Mouse (Mus musculus): ENCODE measurements around the gene Ppm1f. TPM values are rescaled to one million over a fixed set of nuclear protein-coding genes. Genes with fewer than 3 reads are reported as not detected.
"Not testable (repeated sequence)": the region's sequence is repeated elsewhere in the genome, so short reads cannot be mapped to it uniquely, and the experiment has no call there.

Ppm1f gene
- polyA plus RNA-seq, 1 experiment, result 30.2 TPM

- H3K4me3 ChIP-seq (ENCODE audit: control insufficient read depth, low read depth, low read length), result no peak overlapping the region
- H3K27me3 ChIP-seq (ENCODE audit: control insufficient read depth, insufficient read depth, low read length), result no peaks in the 10 kb centered on the region
- H3K36me3 ChIP-seq (ENCODE audit: control insufficient read depth, insufficient read depth, low read length), result no peaks in the 10 kb centered on the region
- TF ChIP-seq CTCF (IDR thresholded peaks at IDR 0.05; ENCODE audit: control insufficient read depth, insufficient read depth, insufficient replicate concordance, low read depth, low read length) (peak; percentile 79; the same call in 1 of the 2 replicates), POLR2A (IDR thresholded peaks at IDR 0.05; ENCODE audit: control insufficient read depth, low read depth, low read length) (no peak)
- H3K4me1 ChIP-seq (ENCODE audit: control insufficient read depth, insufficient read depth, low read length), result no peaks in the 10 kb centered on the region
- H3K27ac ChIP-seq (ENCODE audit: control insufficient read depth, insufficient read depth, low read depth, low read length), result no peak overlapping the region
These were observed 15.7 kb downstream of the Ppm1f start for GRCm38 (mm10) chr16:16911641-16912597.

GRCm38 (mm10) chr16:16913440-16913839 lies 17.2 kb downstream of the Ppm1f start:
- TF ChIP-seq POLR2A (IDR thresholded peaks at IDR 0.05; ENCODE audit: control insufficient read depth, low read depth, low read length), result no peak
- TF ChIP-seq CTCF (IDR thresholded peaks at IDR 0.05; ENCODE audit: control insufficient read depth, insufficient read depth, insufficient replicate concordance, low read depth, low read length), result no peak
- no peaks in the 10 kb centered on the region for H3K27me3 ChIP-seq (ENCODE audit: control insufficient read depth, insufficient read depth, low read length)
- H3K4me3 ChIP-seq (ENCODE audit: control insufficient read depth, low read depth, low read length), result no peak overlapping the region
- no peaks in the 10 kb centered on the region for H3K4me1 ChIP-seq (ENCODE audit: control insufficient read depth, insufficient read depth, low read length)
- no peaks in the 10 kb centered on the region for H3K36me3 ChIP-seq (ENCODE audit: control insufficient read depth, insufficient read depth, low read length)
- no peak overlapping the region for H3K27ac ChIP-seq (ENCODE audit: control insufficient read depth, insufficient read depth, low read depth, low read length)

DNA sequence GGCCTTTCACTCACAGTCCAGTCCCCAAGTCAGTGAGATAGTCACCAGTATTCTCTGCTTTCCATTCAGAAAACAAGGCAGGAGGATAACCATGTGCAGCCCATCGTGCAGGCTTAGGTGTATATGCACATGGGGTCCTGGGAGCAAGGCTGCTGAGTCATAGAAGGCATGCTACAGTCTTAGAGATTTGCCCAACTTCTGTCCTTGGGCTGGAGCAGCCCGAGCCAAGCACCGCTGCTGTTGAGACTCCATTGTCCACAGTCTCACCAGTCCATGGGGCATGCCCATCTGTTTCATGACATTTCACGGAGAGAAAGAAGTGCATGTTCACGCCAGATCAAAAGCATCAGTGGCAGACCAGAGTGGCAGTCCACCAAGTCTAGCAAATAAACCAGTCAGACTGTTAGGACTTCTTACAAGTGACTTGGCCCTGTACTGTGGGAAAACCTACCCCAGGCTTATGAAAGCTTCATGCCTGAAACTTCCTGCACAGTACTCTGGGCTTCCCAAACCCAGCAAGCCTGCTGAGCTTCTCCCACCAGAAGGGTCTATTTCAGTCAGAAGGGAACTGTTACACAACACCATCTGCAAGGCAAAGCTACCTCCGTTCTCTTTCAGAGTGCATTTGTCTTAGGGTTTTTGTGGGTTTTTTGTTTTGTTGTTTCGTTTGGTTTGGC lies 22.3 kb downstream of the Ppm1f start:
- H3K36me3 ChIP-seq (ENCODE audit: control insufficient read depth, insufficient read depth, low read length), result no peaks in the 10 kb centered on the region
- TF ChIP-seq POLR2A (IDR thresholded peaks at IDR 0.05; ENCODE audit: control insufficient read depth, low read depth, low read length) (no peak), CTCF (IDR thresholded peaks at IDR 0.05; ENCODE audit: control insufficient read depth, insufficient read depth, insufficient replicate concordance, low read depth, low read length) (no peak)
- H3K4me3 ChIP-seq (ENCODE audit: control insufficient read depth, low read depth, low read length), result no peak overlapping the region
- H3K27ac ChIP-seq (ENCODE audit: control insufficient read depth, insufficient read depth, low read depth, low read length), result no peak overlapping the region
- no peaks in the 10 kb centered on the region; the same call in 1 of the 2 replicates for H3K4me1 ChIP-seq (ENCODE audit: control insufficient read depth, insufficient read depth, low read length)
- no peaks in the 10 kb centered on the region for H3K27me3 ChIP-seq (ENCODE audit: control insufficient read depth, insufficient read depth, low read length)

GRCm38 (mm10) chr16:16921021-16921435 lies 24.8 kb downstream of the Ppm1f start:
- no peak overlapping the region for H3K27ac ChIP-seq (ENCODE audit: control insufficient read depth, insufficient read depth, low read depth, low read length)
- no peaks in the 10 kb centered on the region for H3K27me3 ChIP-seq (ENCODE audit: control insufficient read depth, insufficient read depth, low read length)
- no peaks in the 10 kb centered on the region for H3K36me3 ChIP-seq (ENCODE audit: control insufficient read depth, insufficient read depth, low read length)
- H3K4me3 ChIP-seq (ENCODE audit: control insufficient read depth, low read depth, low read length), result no peak overlapping the region
- TF ChIP-seq CTCF (IDR thresholded peaks at IDR 0.05; ENCODE audit: control insufficient read depth, insufficient read depth, insufficient replicate concordance, low read depth, low read length) (peak; percentile 41; the same call in 1 of the 2 replicates), POLR2A (IDR thresholded peaks at IDR 0.05; ENCODE audit: control insufficient read depth, low read depth, low read length) (no peak)
- no peaks in the 10 kb centered on the region; the same call in 1 of the 2 replicates for H3K4me1 ChIP-seq (ENCODE audit: control insufficient read depth, insufficient read depth, low read length)

DNA sequence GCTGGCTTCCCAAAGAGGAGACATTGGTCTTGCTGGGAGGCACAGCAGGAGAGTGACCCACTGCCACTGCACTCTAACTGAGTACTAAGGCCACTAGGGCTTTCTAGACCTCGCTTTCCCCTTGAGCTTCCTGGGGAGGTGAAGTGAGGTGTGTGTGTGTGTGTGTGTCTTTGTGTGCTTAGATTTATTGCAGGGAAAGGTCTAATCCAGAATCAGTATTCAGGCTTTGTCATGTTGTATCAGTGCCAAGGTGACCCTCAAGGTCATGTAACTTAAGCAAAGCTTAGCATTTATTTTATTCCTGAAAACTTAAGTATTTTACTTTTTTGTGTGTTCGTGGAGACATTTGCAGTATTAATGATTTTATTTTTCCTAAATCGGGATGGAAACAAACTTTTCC lies 28.2 kb downstream of the Ppm1f start:
- H3K4me3 ChIP-seq (ENCODE audit: control insufficient read depth, low read depth, low read length), result no peak overlapping the region
- TF ChIP-seq CTCF (IDR thresholded peaks at IDR 0.05; ENCODE audit: control insufficient read depth, insufficient read depth, insufficient replicate concordance, low read depth, low read length), result no peak
- no peak for TF ChIP-seq POLR2A (IDR thresholded peaks at IDR 0.05; ENCODE audit: control insufficient read depth, low read depth, low read length)
- H3K27me3 ChIP-seq (ENCODE audit: control insufficient read depth, insufficient read depth, low read length), result no peaks in the 10 kb centered on the region
- no peaks in the 10 kb centered on the region for H3K36me3 ChIP-seq (ENCODE audit: control insufficient read depth, insufficient read depth, low read length)
- H3K27ac ChIP-seq (ENCODE audit: control insufficient read depth, insufficient read depth, low read depth, low read length), result no peak overlapping the region
- no peaks in the 10 kb centered on the region; the same call in 1 of the 2 replicates for H3K4me1 ChIP-seq (ENCODE audit: control insufficient read depth, insufficient read depth, low read length)

GRCm38 (mm10) chr16:16926536-16926935 lies 30.3 kb downstream of the Ppm1f start:
- Histone ChIP-seq H3K4me3 (ENCODE audit: control insufficient read depth, low read depth, low read length) (peak overlapping the region; percentile 72), H3K27me3 (ENCODE audit: control insufficient read depth, insufficient read depth, low read length) (no peaks in the 10 kb centered on the region), H3K36me3 (ENCODE audit: control insufficient read depth, insufficient read depth, low read length) (no peaks in the 10 kb centered on the region), H3K4me1 (ENCODE audit: control insufficient read depth, insufficient read depth, low read length) (no peaks in the 10 kb centered on the region), H3K27ac (ENCODE audit: control insufficient read depth, insufficient read depth, low read depth, low read length) (no peak overlapping the region)
- no peak for TF ChIP-seq POLR2A (IDR thresholded peaks at IDR 0.05; ENCODE audit: control insufficient read depth, low read depth, low read length)
- TF ChIP-seq CTCF (IDR thresholded peaks at IDR 0.05; ENCODE audit: control insufficient read depth, insufficient read depth, insufficient replicate concordance, low read depth, low read length), result no peak

GRCm38 (mm10) chr16:16928908-16929307 lies 32.6 kb downstream of the Ppm1f start:
- not testable (repeated sequence) for H3K4me3 ChIP-seq (ENCODE audit: control insufficient read depth, low read depth, low read length); H3K27ac ChIP-seq (ENCODE audit: control insufficient read depth, insufficient read depth, low read depth, low read length); H3K36me3 ChIP-seq (ENCODE audit: control insufficient read depth, insufficient read depth, low read length); H3K4me1 ChIP-seq (ENCODE audit: control insufficient read depth, insufficient read depth, low read length); H3K27me3 ChIP-seq (ENCODE audit: control insufficient read depth, insufficient read depth, low read length)

Measured in testis, adult 2 months (tissue).